Mouse (Mus musculus) lung, embryonic 14.5 days (tissue): ENCODE measurements around the gene Accsl. TPM values are rescaled to one million over a fixed set of nuclear protein-coding genes. Genes with fewer than 3 reads are reported as not detected.

Experiments used
- ATAC-seq: fragments of 200-750 bp; cut with Nextera tagmentation; 2 replicates; pipeline ENCODE4 v1.8.0; 2017; ENCODE audit warnings: mild to moderate bottlenecking, moderate TSS enrichment, moderate library complexity; ENCODE audit not compliant: insufficient read depth
- DNase-seq: peaks from one replicate; pipeline ENCODE4 v3.0.0-alpha.2; 2015
- H3K27ac ChIP-seq: fragments of 300-500 bp; sonication (generic); 2 replicates; pipeline ENCODE4 v1.5.1; 2014; ENCODE audit warnings: low read depth, mild to moderate bottlenecking, moderate library complexity
- H3K27me3 ChIP-seq: fragments of 300-500 bp; sonication (generic); 2 replicates; pipeline ENCODE4 v1.6.1; 2014; ENCODE audit warnings: low read length, control low read depth; ENCODE audit not compliant: insufficient read depth
- H3K36me3 ChIP-seq: fragments of 300-500 bp; sonication (generic); 2 replicates; pipeline ENCODE4 v1.6.1; 2014; ENCODE audit warnings: control low read depth; ENCODE audit not compliant: insufficient read depth
- H3K4me1 ChIP-seq: fragments of 300-500 bp; sonication (generic); 2 replicates; pipeline ENCODE4 v1.6.1; 2014; ENCODE audit warnings: antibody characterized with exemption, control low read depth; ENCODE audit not compliant: insufficient read depth
- H3K4me2 ChIP-seq: fragments of 300-500 bp; sonication (generic); 2 replicates; pipeline ENCODE4 v1.6.1; 2014; ENCODE audit warnings: mild to moderate bottlenecking
- H3K4me3 ChIP-seq: fragments of 300-500 bp; sonication (generic); 2 replicates; pipeline ENCODE4 v1.5.1; 2014; ENCODE audit warnings: low read depth, low read length
- H3K9ac ChIP-seq: fragments of 300-500 bp; sonication (generic); 2 replicates; pipeline ENCODE4 v1.6.1; 2014
- H3K9me3 ChIP-seq: fragments of 300-500 bp; sonication (generic); 2 replicates; pipeline ENCODE4 v1.6.1; 2016; ENCODE audit warnings: low read depth, low read length, control low read depth
- CTCF ChIP-seq: IDR thresholded peaks from 2 replicates; pipeline ENCODE4 v1.5.1; 2016; ENCODE audit warnings: antibody characterized with exemption, low read depth
- WGBS: fragments of 180-500 bp; shearing (Covaris S2); extraction: QIAGEN DNeasy Blood & Tissue Kit; methylation state at CpG from one replicate; pipeline ENCODE4 v1.1.7; 2014; 5-methylcytosine and 5-hydroxymethylcytosine counted together
- polyA plus RNA-seq: library from polyadenylated mRNA; unstranded; fragments of >200 nt; fragmentation: Nextera tagmentation; extraction: Ambion mirVana; gene quantifications from 2 replicates; pipeline ENCODE4 v1.2.1, GENCODE M21; 2014

Gene Accsl
- polyA plus RNA-seq, 1 experiment from 2014 or later = 0.22 TPM

- H3K4me2 ChIP-seq = no peak overlapping the region
- 66% methylated on average over 5 of the region's 5 CpGs for WGBS
- no peak overlapping the region for H3K9ac ChIP-seq
- no peak overlapping the region for H3K27ac ChIP-seq
- no peaks in the 10 kb centered on the region for H3K9me3 ChIP-seq
- ATAC-seq (no peak), DNase-seq (no peak)
- no peak for TF ChIP-seq CTCF
- H3K4me1 ChIP-seq = no peaks in the 10 kb centered on the region
- no peaks in the 10 kb centered on the region for H3K36me3 ChIP-seq
- no peaks in the 10 kb centered on the region for H3K27me3 ChIP-seq
- H3K4me3 ChIP-seq = no peak overlapping the region
Measured at GRCm38 (mm10) chr2:93902680-93903305, 33.8 kb upstream of the Accsl start.

GRCm38 (mm10) chr2:93899397-93900380 lies 30.7 kb upstream of the Accsl start:
- ATAC-seq = peak; percentile 76; the same call in 1 of the 2 replicates
- 49% methylated on average over 16 of the region's 16 CpGs for WGBS

DNA sequence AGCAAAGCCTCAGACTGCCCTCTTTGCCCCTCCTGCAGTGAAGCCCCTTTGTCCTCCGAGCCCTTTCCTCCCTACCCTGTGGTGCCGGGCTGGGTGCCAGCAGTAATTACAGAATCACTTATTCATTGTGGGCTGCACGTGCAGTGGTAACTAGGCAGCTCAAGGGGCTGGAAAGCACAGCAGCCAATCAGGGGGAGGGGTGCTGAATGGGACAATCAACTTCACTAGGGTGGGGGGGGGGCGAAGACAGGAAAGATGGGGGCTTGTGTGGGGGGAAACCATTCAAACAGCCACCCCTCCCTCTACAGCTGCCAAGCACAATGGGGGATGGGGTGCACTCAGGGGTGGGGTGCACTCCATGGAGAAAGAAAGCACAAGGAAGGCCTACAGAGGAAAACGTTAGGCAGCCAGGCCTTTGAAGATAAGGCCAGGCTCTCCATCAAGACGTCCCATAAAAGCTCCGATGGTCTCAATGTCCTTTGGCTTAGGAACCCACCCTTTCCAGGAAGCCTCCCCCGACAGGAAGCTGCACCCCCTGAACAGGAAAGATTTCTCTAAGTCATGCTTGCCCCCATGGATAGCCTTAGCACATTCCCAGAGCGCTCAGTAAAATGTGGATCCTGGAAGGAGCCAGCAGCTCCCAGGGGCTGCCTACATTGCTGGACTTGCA lies 22.8 kb upstream of the Accsl start:
- DNase-seq (peak; percentile 87), ATAC-seq (peak; percentile 90)
- 16% methylated on average over 9 of the region's 9 CpGs for WGBS
- peak overlapping the region; percentile 77 for H3K27ac ChIP-seq
- no peaks in the 10 kb centered on the region for H3K9me3 ChIP-seq
- H3K4me2 ChIP-seq = no peak overlapping the region
- peaks cover 13% of the 10 kb centered on the region for H3K4me1 ChIP-seq
- no peak overlapping the region for H3K9ac ChIP-seq
- no peak overlapping the region for H3K4me3 ChIP-seq
- H3K27me3 ChIP-seq = no peaks in the 10 kb centered on the region
- TF ChIP-seq CTCF = no peak
- H3K36me3 ChIP-seq = no peaks in the 10 kb centered on the region

More at GRCm38 (mm10) chr2:93899397-93900380, 30.7 kb upstream of the Accsl start:
- no peaks in the 10 kb centered on the region for H3K4me1 ChIP-seq
- H3K27me3 ChIP-seq = no peaks in the 10 kb centered on the region
- no peak for TF ChIP-seq CTCF
- DNase-seq = peak; percentile 80
- no peaks in the 10 kb centered on the region for H3K36me3 ChIP-seq
- H3K9me3 ChIP-seq = no peaks in the 10 kb centered on the region
- no peak overlapping the region for H3K4me2 ChIP-seq
- no peak overlapping the region for H3K27ac ChIP-seq
- no peak overlapping the region for H3K4me3 ChIP-seq
- no peak overlapping the region for H3K9ac ChIP-seq

DNA sequence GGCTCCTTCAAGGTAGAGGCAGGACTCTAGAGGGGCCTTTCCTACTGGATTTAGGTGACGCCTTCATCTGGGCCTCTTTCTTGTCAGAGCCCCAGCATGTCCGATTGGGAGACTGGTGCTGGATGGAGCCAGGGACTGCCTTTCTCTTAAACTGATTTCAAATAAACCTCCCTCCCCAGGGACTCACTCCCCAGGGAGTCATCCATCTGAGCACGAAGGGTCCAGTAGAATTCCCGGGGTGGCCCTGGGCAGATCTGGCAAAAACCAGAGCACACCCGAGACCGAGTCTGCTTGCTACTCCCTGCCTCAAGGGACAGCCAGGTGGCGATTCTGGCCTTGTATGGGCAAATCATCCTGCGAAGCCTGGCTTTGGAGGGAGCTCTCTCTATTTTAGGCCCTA lies 21.2 kb upstream of the Accsl start:
- H3K4me1 ChIP-seq = peaks cover 20% of the 10 kb centered on the region
- H3K4me3 ChIP-seq = no peak overlapping the region

GRCm38 (mm10) chr2:93889071-93889470 lies 20.1 kb upstream of the Accsl start:
- Histone ChIP-seq H3K9ac (no peak overlapping the region), H3K36me3 (no peaks in the 10 kb centered on the region), H3K4me1 (peaks cover 20% of the 10 kb centered on the region), H3K9me3 (no peaks in the 10 kb centered on the region), H3K4me2 (no peak overlapping the region), H3K27me3 (no peaks in the 10 kb centered on the region), H3K27ac (no peak overlapping the region), H3K4me3 (no peak overlapping the region)
- WGBS = 82% methylated on average over 7 of the region's 7 CpGs
- no peak for TF ChIP-seq CTCF
- DNase-seq = no peak
- no peak for ATAC-seq

More for the DNA sequence above, 21.2 kb upstream of the Accsl start:
- Histone ChIP-seq H3K36me3 (no peaks in the 10 kb centered on the region), H3K27me3 (no peaks in the 10 kb centered on the region), H3K27ac (no peak overlapping the region), H3K9me3 (no peaks in the 10 kb centered on the region), H3K9ac (no peak overlapping the region), H3K4me2 (no peak overlapping the region)
- WGBS = 76% methylated on average over 8 of the region's 8 CpGs
- DNase-seq (no peak), ATAC-seq (no peak)
- no peak for TF ChIP-seq CTCF

DNA sequence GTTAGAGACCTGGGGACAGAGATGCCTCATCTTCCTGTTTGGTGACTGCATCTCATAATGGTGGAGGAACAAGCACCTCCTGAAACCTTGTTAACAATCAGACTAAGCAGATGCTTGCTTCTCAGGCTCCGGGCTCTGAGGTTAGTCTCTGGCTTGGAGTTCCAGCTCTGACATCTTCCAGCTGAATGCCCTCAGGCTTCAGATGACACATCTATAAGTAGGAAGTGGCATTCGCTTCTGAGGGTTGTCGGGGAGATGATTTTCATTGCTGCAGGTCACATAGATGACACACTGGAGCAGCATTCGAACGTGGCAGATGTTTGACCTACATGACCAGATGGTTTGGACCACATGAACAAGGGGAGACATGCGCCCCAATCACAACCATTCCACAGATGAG lies 19.4 kb upstream of the Accsl start:
- H3K4me2 ChIP-seq = no peak overlapping the region
- no peaks in the 10 kb centered on the region for H3K9me3 ChIP-seq
- no peaks in the 10 kb centered on the region for H3K36me3 ChIP-seq
- TF ChIP-seq CTCF = no peak
- H3K9ac ChIP-seq = no peak overlapping the region
- ATAC-seq (no peak), DNase-seq (no peak)
- H3K4me3 ChIP-seq = no peak overlapping the region
- H3K27ac ChIP-seq = no peak overlapping the region
- no peaks in the 10 kb centered on the region for H3K27me3 ChIP-seq
- WGBS = 60% methylated on average over 6 of the region's 6 CpGs
- H3K4me1 ChIP-seq = peaks cover 20% of the 10 kb centered on the region
